Mouse (Mus musculus) liver, adult 2 months (tissue): ENCODE measurements at regions not wholly inside any gene's neighbourhood (a gene's known extent, or its start where the extent isn't known, plus 50 kb on each side); places are given as distances from the start of the nearest gene placed in this dataset.

Experiments used
- CTCF ChIP-seq: fragments of 200-500 bp; IDR thresholded peaks from 2 replicates; pipeline ENCODE4 v1.5.1; 2011; ENCODE audit warnings: low read depth, low read length, control low read depth
- POLR2A ChIP-seq: fragments of 200-500 bp; IDR thresholded peaks from 2 replicates; pipeline ENCODE4 v1.6.1; 2011; ENCODE audit warnings: low read length, control low read depth; ENCODE audit not compliant: insufficient read depth; ENCODE audit errors: extremely low read depth

GRCm38 (mm10) chr1:13467174-13467573, 2053.3 kb downstream of the A830018L16Rik start:
- TF ChIP-seq POLR2A (no peak), CTCF (no peak)
